Mouse (Mus musculus) spleen, adult 2 months (tissue): ENCODE results near the gene Tspan32. TPM values are rescaled to one million over a fixed set of nuclear protein-coding genes. Genes with fewer than 3 reads are reported as not detected.

ENCODE experiments used
- DNase-seq, 2 experiments: peaks; one replicate each; pipeline versions ENCODE4 v3.0.0 to v3.0.0-alpha.2; 2012 to 2021; ENCODE audit warnings: low spot score in 2 of 2, low read depth in 1 of 2
- H3K27ac ChIP-seq: fragments of 200-500 bp; 2 replicates; pipeline ENCODE4 v1.5.1; 2012; ENCODE audit warnings: low read length, inconsistent platforms; ENCODE audit not compliant: insufficient read depth
- H3K27me3 ChIP-seq: fragments of 200-500 bp; 2 replicates; pipeline ENCODE4 v1.6.1; 2012; ENCODE audit warnings: mild to moderate bottlenecking, moderate library complexity, low read length, inconsistent platforms; ENCODE audit not compliant: control insufficient read depth, insufficient read depth
- H3K36me3 ChIP-seq: fragments of 200-500 bp; 2 replicates; pipeline ENCODE4 v1.6.1; 2012; ENCODE audit warnings: mild to moderate bottlenecking, low read length, inconsistent platforms; ENCODE audit not compliant: control insufficient read depth, insufficient read depth
- H3K4me1 ChIP-seq: fragments of 200-500 bp; 2 replicates; pipeline ENCODE4 v1.6.1; 2011; ENCODE audit warnings: inconsistent platforms; ENCODE audit not compliant: control insufficient read depth, insufficient read depth, insufficient read length
- H3K4me3 ChIP-seq: fragments of 200-500 bp; 2 replicates; pipeline ENCODE4 v1.5.1; 2011; ENCODE audit warnings: mild to moderate bottlenecking, inconsistent platforms; ENCODE audit not compliant: insufficient read depth, insufficient read length; ENCODE audit errors: extremely low read depth
- CTCF ChIP-seq: fragments of 200-500 bp; IDR thresholded peaks from 2 replicates; pipeline ENCODE4 v1.5.1; 2011; ENCODE audit warnings: mild to moderate bottlenecking, inconsistent platforms; ENCODE audit not compliant: insufficient read depth, insufficient read length, insufficient replicate concordance; ENCODE audit errors: extremely low read depth
- POLR2A ChIP-seq: fragments of 200-500 bp; IDR thresholded peaks from 2 replicates; pipeline ENCODE4 v1.6.1; 2011; ENCODE audit warnings: low read depth, low read length, inconsistent platforms
- WGBS: fragments of 180-500 bp; shearing (Covaris S2); methylation state at CpG from one replicate; pipeline ENCODE4 v1.1.7; 2018; 5-methylcytosine and 5-hydroxymethylcytosine counted together
- polyA plus RNA-seq: library from polyadenylated mRNA; depleted of rRNA; stranded (reverse); fragments of >200 nt; gene quantifications from 2 replicates; pipeline ENCODE4 v1.2.3, GENCODE M21; 2012

The Tspan32 gene
- polyA plus RNA-seq, 1 experiment = 89.4 TPM

GRCm38 (mm10) chr7:143013420-143014178 is 8.8 kb downstream of the Tspan32 start:
- H3K27me3 ChIP-seq = no peaks in the 10 kb centered on the region
- no peak for TF ChIP-seq POLR2A
- TF ChIP-seq CTCF = no peak

GRCm38 (mm10) chr7:143014862-143015659 is 10.2 kb downstream of the Tspan32 start:
- Histone ChIP-seq H3K4me1 (peaks cover 13% of the 10 kb centered on the region; the same call in 1 of the 2 replicates), H3K4me3 (no peak overlapping the region), H3K36me3 (no peaks in the 10 kb centered on the region; the same call in 1 of the 2 replicates), H3K27ac (no peak overlapping the region), H3K27me3 (no peaks in the 10 kb centered on the region)
- DNase-seq = no peak
- TF ChIP-seq CTCF (no peak), POLR2A (no peak)
- 86% methylated on average over 7 of the region's 7 CpGs for WGBS

More at GRCm38 (mm10) chr7:143013420-143014178, 8.8 kb downstream of the Tspan32 start:
- Histone ChIP-seq H3K4me3 (no peak overlapping the region), H3K4me1 (peaks cover 26% of the 10 kb centered on the region), H3K36me3 (no peaks in the 10 kb centered on the region; the same call in 1 of the 2 replicates), H3K27ac (no peak overlapping the region)
- no peak for DNase-seq
- 84% methylated on average over 8 of the region's 8 CpGs for WGBS

GRCm38 (mm10) chr7:143015755-143016423 is 11.0 kb downstream of the Tspan32 start:
- Histone ChIP-seq H3K4me3 (no peak overlapping the region), H3K36me3 (no peaks in the 10 kb centered on the region; the same call in 1 of the 2 replicates), H3K27ac (no peak overlapping the region), H3K4me1 (peaks cover 9% of the 10 kb centered on the region; the same call in 1 of the 2 replicates), H3K27me3 (no peaks in the 10 kb centered on the region)
- TF ChIP-seq POLR2A = no peak
- no peak for TF ChIP-seq CTCF
- 70% methylated on average over 1 of the region's 1 CpGs for WGBS
- DNase-seq = no peak

GRCm38 (mm10) chr7:143016424-143017142 is 11.7 kb downstream of the Tspan32 start:
- TF ChIP-seq CTCF (no peak), POLR2A (no peak)
- Histone ChIP-seq H3K4me1 (peaks cover 11% of the 10 kb centered on the region; the same call in 1 of the 2 replicates), H3K36me3 (no peaks in the 10 kb centered on the region; the same call in 1 of the 2 replicates), H3K27ac (no peak overlapping the region), H3K4me3 (no peak overlapping the region), H3K27me3 (no peaks in the 10 kb centered on the region)
- no peak for DNase-seq
- 66% methylated on average over 9 of the region's 9 CpGs for WGBS

- no peak for TF ChIP-seq CTCF
- TF ChIP-seq POLR2A = no peak
- peaks cover 11% of the 10 kb centered on the region; the same call in 1 of the 2 replicates for H3K4me1 ChIP-seq
Observed at GRCm38 (mm10) chr7:143017181-143017580, 12.3 kb downstream of the Tspan32 start.

GRCm38 (mm10) chr7:143020040-143020439 is 15.2 kb downstream of the Tspan32 start:
- Histone ChIP-seq H3K4me1 (peaks cover 21% of the 10 kb centered on the region; the same call in 1 of the 2 replicates), H3K36me3 (no peaks in the 10 kb centered on the region; the same call in 1 of the 2 replicates), H3K27me3 (no peaks in the 10 kb centered on the region), H3K4me3 (no peak overlapping the region), H3K27ac (no peak overlapping the region)
- TF ChIP-seq POLR2A (no peak), CTCF (no peak)
- no peak for DNase-seq

More at GRCm38 (mm10) chr7:143017181-143017580, 12.3 kb downstream of the Tspan32 start:
- H3K27me3 ChIP-seq = no peaks in the 10 kb centered on the region
- no peak for DNase-seq
- H3K27ac ChIP-seq = no peak overlapping the region
- H3K36me3 ChIP-seq = no peaks in the 10 kb centered on the region; the same call in 1 of the 2 replicates
- 88% methylated on average over 4 of the region's 4 CpGs for WGBS
- no peak overlapping the region for H3K4me3 ChIP-seq
